Mouse (Mus musculus): ENCODE results near the gene Macf1.
"Not testable (repeated sequence)": the region's sequence is repeated elsewhere in the genome, so short reads cannot be mapped to it uniquely, and the experiment has no call there.

Gene Macf1

GRCm38 (mm10) chr4:123667260-123667867 lies 16.8 kb downstream of the Macf1 start:
- DNase-seq = peak; percentile 89

- no peak for DNase-seq
Measured at GRCm38 (mm10) chr4:123666517-123666916, 17.6 kb downstream of the Macf1 start.

GRCm38 (mm10) chr4:123665681-123666278 lies 18.4 kb downstream of the Macf1 start:
- DNase-seq = no peak

GRCm38 (mm10) chr4:123664951-123665661 lies 19.1 kb downstream of the Macf1 start:
- peak; percentile 50 for DNase-seq

- DNase-seq = peak; percentile 81
Measured at GRCm38 (mm10) chr4:123664021-123664950, 19.9 kb downstream of the Macf1 start.

GRCm38 (mm10) chr4:123663688-123663965 lies 20.5 kb downstream of the Macf1 start:
- peak; percentile 42 for DNase-seq

GRCm38 (mm10) chr4:123662914-123663687 lies 21.1 kb downstream of the Macf1 start:
- no peak for DNase-seq

GRCm38 (mm10) chr4:123658175-123658574 lies 26.0 kb downstream of the Macf1 start:
- DNase-seq = no peak

- no peak for DNase-seq
Measured at GRCm38 (mm10) chr4:123655245-123655644, 28.9 kb downstream of the Macf1 start.

- DNase-seq = no peak
Measured at GRCm38 (mm10) chr4:123654566-123654965, 29.6 kb downstream of the Macf1 start.

GRCm38 (mm10) chr4:123653446-123653845 lies 30.7 kb downstream of the Macf1 start:
- DNase-seq = not testable (repeated sequence)

- no peak for DNase-seq
Measured at GRCm38 (mm10) chr4:123652130-123652529, 32.0 kb downstream of the Macf1 start.

GRCm38 (mm10) chr4:123649131-123649530 lies 35.0 kb downstream of the Macf1 start:
- no peak for DNase-seq

- no peak for DNase-seq
Measured at GRCm38 (mm10) chr4:123647668-123648067, 36.5 kb downstream of the Macf1 start.

GRCm38 (mm10) chr4:123647109-123647508 lies 37.1 kb downstream of the Macf1 start:
- no peak for DNase-seq

- DNase-seq = no peak
Measured at GRCm38 (mm10) chr4:123645246-123645845, 38.8 kb downstream of the Macf1 start.

GRCm38 (mm10) chr4:123643561-123643960 lies 40.6 kb downstream of the Macf1 start:
- DNase-seq = no peak

- DNase-seq = no peak
Measured at GRCm38 (mm10) chr4:123642877-123643276, 41.3 kb downstream of the Macf1 start.

- DNase-seq = peak; percentile 58
Measured at GRCm38 (mm10) chr4:123637136-123637535, 47.0 kb downstream of the Macf1 start.

- peak; percentile 52 for DNase-seq
Measured at GRCm38 (mm10) chr4:123635428-123635827, 48.7 kb downstream of the Macf1 start.

- no peak for DNase-seq
Measured at GRCm38 (mm10) chr4:123634436-123634835, 49.7 kb downstream of the Macf1 start.

GRCm38 (mm10) chr4:123633874-123634273 lies 50.3 kb downstream of the Macf1 start:
- DNase-seq = no peak

All from lung, postnatal 10 days (tissue).